Mouse (Mus musculus) liver, embryonic 13.5 days (tissue): ENCODE data around the gene Gm45785. TPM values are rescaled to one million over a fixed set of nuclear protein-coding genes. Genes with fewer than 3 reads are reported as not detected.

Source experiments
- ATAC-seq: fragments of 200-750 bp; cut with Nextera tagmentation; 2 replicates; pipeline ENCODE4 v1.8.0; 2017; ENCODE audit warnings: low read depth, mild to moderate bottlenecking, moderate number of reproducible peaks, moderate library complexity
- DNase-seq: peaks from one replicate; pipeline ENCODE4 v3.0.0; 2022
- H3K27ac ChIP-seq: fragments of 300-500 bp; sonication (generic); 2 replicates; pipeline ENCODE4 v1.5.1; 2015; ENCODE audit warnings: moderate library complexity, mild to moderate bottlenecking, inconsistent platforms
- H3K27me3 ChIP-seq: fragments of 300-500 bp; sonication (generic); 2 replicates; pipeline ENCODE4 v1.6.1; 2015; ENCODE audit warnings: mild to moderate bottlenecking, inconsistent platforms
- H3K36me3 ChIP-seq: fragments of 300-500 bp; sonication (generic); 2 replicates; pipeline ENCODE4 v1.6.1; 2015; ENCODE audit warnings: mild to moderate bottlenecking, inconsistent platforms
- H3K4me1 ChIP-seq: fragments of 300-500 bp; sonication (generic); replicated peaks from 2 replicates; pipeline ENCODE4 v1.6.1; 2015; ENCODE audit warnings: inconsistent platforms
- H3K4me2 ChIP-seq: fragments of 300-500 bp; sonication (generic); 2 replicates; pipeline ENCODE4 v1.6.1; 2015; ENCODE audit warnings: inconsistent platforms, mild to moderate bottlenecking, moderate library complexity
- H3K4me3 ChIP-seq: fragments of 300-500 bp; sonication (generic); replicated peaks from 2 replicates; pipeline ENCODE4 v1.5.1; 2015; ENCODE audit warnings: mild to moderate bottlenecking, inconsistent platforms
- H3K9ac ChIP-seq: fragments of 300-500 bp; sonication (generic); 2 replicates; pipeline ENCODE4 v1.6.1; 2015; ENCODE audit warnings: mild to moderate bottlenecking, inconsistent platforms
- H3K9me3 ChIP-seq: fragments of 300-500 bp; sonication (generic); replicated peaks from 2 replicates; pipeline ENCODE4 v1.6.1; 2016; ENCODE audit warnings: inconsistent platforms
- WGBS: fragments of 180-500 bp; shearing (Covaris S2); methylation state at CpG from one replicate; pipeline ENCODE4 v1.1.7; 2015; ENCODE audit not compliant: insufficient replicate concordance; 5-methylcytosine and 5-hydroxymethylcytosine counted together
- polyA plus RNA-seq: library from polyadenylated mRNA; unstranded; fragments of >200 nt; fragmentation: Nextera tagmentation; extraction: Ambion mirVana; gene quantifications from 2 replicates; pipeline ENCODE4 v1.2.1, GENCODE M21; 2015

The Gm45785 gene
- polyA plus RNA-seq, 1 experiment from 2014 or later, result not detected

GRCm38 (mm10) chr7:140828171-140828881 lies 27.8 kb downstream of the Gm45785 start:
- DNase-seq (no peak), ATAC-seq (no peak)
- Histone ChIP-seq H3K4me3 (no peak overlapping the region), H3K27ac (no peak overlapping the region), H3K4me2 (no peak overlapping the region), H3K4me1 (0 out of 2 replicates have a peak, but pooled peaks cover 7% of the 10 kb centered on the region), H3K27me3 (peaks cover 14% of the 10 kb centered on the region; the same call in 1 of the 2 replicates), H3K9me3 (no peaks in the 10 kb centered on the region), H3K36me3 (no peaks in the 10 kb centered on the region), H3K9ac (no peak overlapping the region)
- 24% methylated on average over 8 of the region's 8 CpGs for WGBS

- DNase-seq, result no peak
- Histone ChIP-seq H3K4me3 (no peak overlapping the region), H3K9ac (no peak overlapping the region), H3K4me2 (no peak overlapping the region), H3K9me3 (no peaks in the 10 kb centered on the region), H3K4me1 (peaks cover 10% of the 10 kb centered on the region), H3K27me3 (peaks cover 9% of the 10 kb centered on the region; the same call in 1 of the 2 replicates), H3K36me3 (no peaks in the 10 kb centered on the region), H3K27ac (no peak overlapping the region)
- no peak for ATAC-seq
- WGBS, result 59% methylated on average over 4 of the region's 4 CpGs
These were observed 33.4 kb downstream of the Gm45785 start for GRCm38 (mm10) chr7:140822731-140823130.

- peak; percentile 74 for ATAC-seq
- no peaks in the 10 kb centered on the region for H3K9me3 ChIP-seq
- H3K4me3 ChIP-seq, result peak within 1 kb of the TSS; percentile 52
- peak within 1 kb of the TSS; percentile 71 for H3K4me2 ChIP-seq
- H3K27me3 ChIP-seq, result peaks cover 9% of the 10 kb centered on the region; the same call in 1 of the 2 replicates
- 3% methylated on average over 21 of the region's 21 CpGs for WGBS
- no peak within 1 kb of the TSS for H3K27ac ChIP-seq
- H3K4me1 ChIP-seq, result peaks cover 10% of the 10 kb centered on the region
- peak within 1 kb of the TSS; percentile 57 for H3K9ac ChIP-seq
- H3K36me3 ChIP-seq, result no peaks in the 10 kb centered on the region
- DNase-seq, result peak; percentile 10
These were observed 34.3 kb downstream of the Gm45785 start, which contains the start of gene Zfp941 for GRCm38 (mm10) chr7:140821653-140822329. Gene Zfp941, minus strand, starts transcription at chr7:140822178.

GRCm38 (mm10) chr7:140821305-140821652 lies 34.9 kb downstream of the Gm45785 start:
- H3K4me2 ChIP-seq, result peak overlapping the region; percentile 71
- H3K9me3 ChIP-seq, result no peaks in the 10 kb centered on the region
- peaks cover 9% of the 10 kb centered on the region; the same call in 1 of the 2 replicates for H3K27me3 ChIP-seq
- H3K27ac ChIP-seq, result no peak overlapping the region
- DNase-seq (no peak), ATAC-seq (no peak)
- peak overlapping the region; percentile 52 for H3K4me3 ChIP-seq
- 57% methylated on average over 5 of the region's 5 CpGs for WGBS
- no peaks in the 10 kb centered on the region for H3K36me3 ChIP-seq
- peaks cover 10% of the 10 kb centered on the region for H3K4me1 ChIP-seq
- H3K9ac ChIP-seq, result no peak overlapping the region

- DNase-seq (no peak), ATAC-seq (no peak)
- Histone ChIP-seq H3K4me3 (no peak overlapping the region), H3K27me3 (0 out of 2 replicates have a peak, but pooled peaks cover 2% of the 10 kb centered on the region), H3K4me2 (no peak overlapping the region), H3K27ac (no peak overlapping the region), H3K9ac (no peak overlapping the region), H3K36me3 (no peaks in the 10 kb centered on the region), H3K9me3 (no peaks in the 10 kb centered on the region), H3K4me1 (peaks cover 10% of the 10 kb centered on the region)
- 58% methylated on average over 4 of the region's 4 CpGs for WGBS
These were observed 36.0 kb downstream of the Gm45785 start for GRCm38 (mm10) chr7:140820173-140820572.

GRCm38 (mm10) chr7:140812850-140813249 lies 43.3 kb downstream of the Gm45785 start:
- Histone ChIP-seq H3K9me3 (no peaks in the 10 kb centered on the region), H3K4me3 (no peak overlapping the region), H3K9ac (no peak overlapping the region), H3K36me3 (no peaks in the 10 kb centered on the region), H3K27me3 (no peaks in the 10 kb centered on the region), H3K4me2 (no peak overlapping the region), H3K27ac (no peak overlapping the region), H3K4me1 (no peaks in the 10 kb centered on the region)
- 77% methylated on average over 12 of the region's 12 CpGs for WGBS
- ATAC-seq (no peak), DNase-seq (no peak)

GRCm38 (mm10) chr7:140811714-140812113 lies 44.4 kb downstream of the Gm45785 start:
- DNase-seq (no peak), ATAC-seq (no peak)
- Histone ChIP-seq H3K9ac (no peak overlapping the region), H3K27ac (no peak overlapping the region), H3K4me2 (no peak overlapping the region), H3K27me3 (no peaks in the 10 kb centered on the region), H3K4me1 (no peaks in the 10 kb centered on the region), H3K9me3 (no peaks in the 10 kb centered on the region), H3K36me3 (no peaks in the 10 kb centered on the region), H3K4me3 (no peak overlapping the region)
- WGBS, result 75% methylated on average over 13 of the region's 13 CpGs

- Histone ChIP-seq H3K4me2 (no peak overlapping the region), H3K36me3 (no peaks in the 10 kb centered on the region), H3K4me1 (no peaks in the 10 kb centered on the region), H3K27me3 (no peaks in the 10 kb centered on the region), H3K27ac (no peak overlapping the region), H3K9ac (no peak overlapping the region), H3K9me3 (no peaks in the 10 kb centered on the region), H3K4me3 (no peak overlapping the region)
- WGBS, result 75% methylated on average over 6 of the region's 6 CpGs
- ATAC-seq (no peak), DNase-seq (no peak)
These were observed 45.6 kb downstream of the Gm45785 start for GRCm38 (mm10) chr7:140810496-140810895.

- DNase-seq, result no peak
- H3K36me3 ChIP-seq, result no peaks in the 10 kb centered on the region
- ATAC-seq, result peak; percentile 67
These were observed 50.4 kb downstream of the Gm45785 start for GRCm38 (mm10) chr7:140805704-140806103.

GRCm38 (mm10) chr7:140802629-140803028 lies 53.5 kb downstream of the Gm45785 start:
- Histone ChIP-seq H3K36me3 (no peaks in the 10 kb centered on the region), H3K27ac (no peak overlapping the region), H3K4me3 (no peak overlapping the region), H3K4me2 (no peak overlapping the region), H3K9ac (no peak overlapping the region), H3K27me3 (no peaks in the 10 kb centered on the region), H3K4me1 (no peaks in the 10 kb centered on the region), H3K9me3 (no peaks in the 10 kb centered on the region)
- DNase-seq (no peak), ATAC-seq (no peak)
- WGBS, result 69% methylated on average over 6 of the region's 6 CpGs

More at GRCm38 (mm10) chr7:140805704-140806103, 50.4 kb downstream of the Gm45785 start:
- H3K9me3 ChIP-seq, result no peaks in the 10 kb centered on the region
- H3K4me2 ChIP-seq, result no peak overlapping the region
- no peaks in the 10 kb centered on the region for H3K27me3 ChIP-seq
- no peak overlapping the region for H3K9ac ChIP-seq
- no peak overlapping the region for H3K27ac ChIP-seq
- H3K4me1 ChIP-seq, result no peaks in the 10 kb centered on the region
- WGBS, result 10% methylated on average over 1 of the region's 1 CpGs
- H3K4me3 ChIP-seq, result no peak overlapping the region

- no peak for DNase-seq
- Histone ChIP-seq H3K4me2 (no peak overlapping the region), H3K9me3 (no peaks in the 10 kb centered on the region), H3K27ac (no peak overlapping the region), H3K9ac (no peak overlapping the region), H3K36me3 (no peaks in the 10 kb centered on the region), H3K27me3 (no peaks in the 10 kb centered on the region), H3K4me3 (no peak overlapping the region), H3K4me1 (no peaks in the 10 kb centered on the region)
- 55% methylated on average over 2 of the region's 2 CpGs for WGBS
- no peak for ATAC-seq
These were observed 57.9 kb downstream of the Gm45785 start for GRCm38 (mm10) chr7:140798212-140798611.
